Mouse (Mus musculus) embryonic fibroblast, embryonic 13.5 days (primary cell): ENCODE measurements at regions not wholly inside any gene's neighbourhood (a gene's known extent, or its start where the extent isn't known, plus 50 kb on each side); places are given as distances from the start of the nearest gene placed in this dataset.

ENCODE experiments used
- CTCF ChIP-seq: IDR thresholded peaks from 2 replicates; pipeline ENCODE4 v1.5.1; 2011; ENCODE audit warnings: mild to moderate bottlenecking, control low read depth, low read length, moderate library complexity, borderline replicate concordance; ENCODE audit not compliant: insufficient read depth
- POLR2A ChIP-seq: IDR thresholded peaks from 2 replicates; pipeline ENCODE4 v1.6.1; 2011; ENCODE audit warnings: low read depth, mild to moderate bottlenecking, control low read depth, low read length, moderate library complexity

DNA sequence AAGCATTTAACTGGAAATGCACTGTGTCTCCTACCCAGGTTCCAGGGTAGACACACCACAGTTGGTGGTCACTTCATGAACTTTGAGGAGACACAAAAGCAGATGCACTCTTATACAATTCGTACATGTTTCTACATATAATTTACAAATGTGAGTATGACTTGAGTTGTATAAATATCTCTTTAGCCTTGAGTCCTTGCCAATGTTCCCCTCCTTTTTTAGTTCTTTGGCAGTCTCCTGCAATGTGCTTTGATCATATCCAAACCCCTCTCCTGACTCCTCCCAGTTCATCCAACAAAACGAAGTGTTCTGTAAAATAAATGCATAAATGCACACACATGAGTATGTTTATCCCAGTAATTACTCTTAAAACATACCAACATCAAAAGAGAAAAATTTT lies 251.8 kb upstream of the Trpc7 start:
- TF ChIP-seq CTCF = no peak
- no peak for TF ChIP-seq POLR2A
